Mouse (Mus musculus) neural tube, embryonic 14.5 days (tissue): ENCODE measurements around the gene Trim47. TPM values are rescaled to one million over a fixed set of nuclear protein-coding genes. Genes with fewer than 3 reads are reported as not detected.
"Not testable (repeated sequence)": the region's sequence is repeated elsewhere in the genome, so short reads cannot be mapped to it uniquely, and the experiment has no call there.

Source experiments
- ATAC-seq: fragments of 200-750 bp; cut with Nextera tagmentation; 2 replicates; pipeline ENCODE4 v1.8.0; 2017; ENCODE audit warnings: low read depth, mild to moderate bottlenecking, moderate TSS enrichment, moderate library complexity
- H3K27ac ChIP-seq: fragments of 300-500 bp; sonication (generic); 2 replicates; pipeline ENCODE4 v1.5.1; 2014; ENCODE audit warnings: low read depth, mild to moderate bottlenecking, control low read depth, low read length, moderate library complexity, mixed read lengths
- H3K27me3 ChIP-seq: fragments of 300-500 bp; sonication (generic); 2 replicates; pipeline ENCODE4 v1.6.1; 2014; ENCODE audit warnings: low read length; ENCODE audit not compliant: control insufficient read depth, insufficient read depth
- H3K36me3 ChIP-seq: fragments of 300-500 bp; sonication (generic); 2 replicates; pipeline ENCODE4 v1.6.1; 2014; ENCODE audit warnings: low read length, mixed read lengths; ENCODE audit not compliant: control insufficient read depth, insufficient read depth
- H3K4me1 ChIP-seq: fragments of 300-500 bp; sonication (generic); 2 replicates; pipeline ENCODE4 v1.6.1; 2014; ENCODE audit warnings: low read length; ENCODE audit not compliant: control insufficient read depth, insufficient read depth
- H3K4me2 ChIP-seq: fragments of 300-500 bp; sonication (generic); 2 replicates; pipeline ENCODE4 v1.6.1; 2014; ENCODE audit warnings: mild to moderate bottlenecking, low read depth, low read length, control low read depth
- H3K4me3 ChIP-seq: fragments of 300-500 bp; sonication (generic); 2 replicates; pipeline ENCODE4 v1.5.1; 2014; ENCODE audit warnings: low read depth, low read length, control low read depth, mixed read lengths
- H3K9ac ChIP-seq: fragments of 300-500 bp; sonication (generic); replicated peaks from 2 replicates; pipeline ENCODE4 v1.6.1; 2014; ENCODE audit warnings: low read depth, mild to moderate bottlenecking, control low read depth, low read length, mixed read lengths
- H3K9me3 ChIP-seq: fragments of 300-500 bp; sonication (generic); 2 replicates; pipeline ENCODE4 v1.6.1; 2016; ENCODE audit warnings: low read length; ENCODE audit not compliant: control insufficient read depth
- WGBS: fragments of 180-500 bp; shearing (Covaris S2); extraction: QIAGEN DNeasy Blood & Tissue Kit; methylation state at CpG from one replicate; pipeline ENCODE4 v1.1.7; 2014; 5-methylcytosine and 5-hydroxymethylcytosine counted together
- polyA plus RNA-seq: library from polyadenylated mRNA; unstranded; fragments of >200 nt; fragmentation: Nextera tagmentation; extraction: Ambion mirVana; gene quantifications from 2 replicates; pipeline ENCODE4 v1.2.1, GENCODE M21; 2014

The Trim47 gene
- polyA plus RNA-seq, 1 experiment from 2014 or later, result 3.5 TPM

GRCm38 (mm10) chr11:116098711-116099460 lies 28.1 kb downstream of the Trim47 start:
- ATAC-seq, result no peak
- Histone ChIP-seq H3K9ac (no peak overlapping the region), H3K4me2 (no peak overlapping the region), H3K27ac (no peak overlapping the region), H3K9me3 (no peaks in the 10 kb centered on the region), H3K4me1 (no peaks in the 10 kb centered on the region), H3K27me3 (no peaks in the 10 kb centered on the region), H3K36me3 (no peaks in the 10 kb centered on the region), H3K4me3 (no peak overlapping the region)
- WGBS, result 74% methylated on average over 14 of the region's 14 CpGs

- Histone ChIP-seq H3K9me3 (no peaks in the 10 kb centered on the region), H3K27ac (no peak overlapping the region), H3K36me3 (no peaks in the 10 kb centered on the region), H3K4me1 (no peaks in the 10 kb centered on the region), H3K4me2 (no peak overlapping the region), H3K27me3 (no peaks in the 10 kb centered on the region), H3K9ac (no peak overlapping the region), H3K4me3 (no peak overlapping the region)
- no peak for ATAC-seq
- 87% methylated on average over 5 of the region's 5 CpGs for WGBS
Measured at GRCm38 (mm10) chr11:116096213-116097108, 30.5 kb downstream of the Trim47 start.

GRCm38 (mm10) chr11:116095573-116095972 lies 31.4 kb downstream of the Trim47 start:
- Histone ChIP-seq H3K27ac (no peak overlapping the region), H3K4me2 (no peak overlapping the region), H3K4me3 (no peak overlapping the region), H3K27me3 (no peaks in the 10 kb centered on the region), H3K9me3 (no peaks in the 10 kb centered on the region), H3K36me3 (no peaks in the 10 kb centered on the region), H3K4me1 (no peaks in the 10 kb centered on the region), H3K9ac (no peak overlapping the region)
- 77% methylated on average over 3 of the region's 3 CpGs for WGBS
- ATAC-seq, result no peak

GRCm38 (mm10) chr11:116093771-116094565 lies 33.0 kb downstream of the Trim47 start:
- H3K9ac ChIP-seq, result no peak overlapping the region
- WGBS, result 71% methylated on average over 16 of the region's 16 CpGs
- no peak overlapping the region for H3K4me2 ChIP-seq
- no peak for ATAC-seq
- H3K4me3 ChIP-seq, result no peak overlapping the region
- no peaks in the 10 kb centered on the region for H3K4me1 ChIP-seq
- H3K9me3 ChIP-seq, result no peaks in the 10 kb centered on the region
- no peak overlapping the region for H3K27ac ChIP-seq
- no peaks in the 10 kb centered on the region for H3K27me3 ChIP-seq
- H3K36me3 ChIP-seq, result no peaks in the 10 kb centered on the region

- WGBS, result 89% methylated on average over 6 of the region's 6 CpGs
- H3K36me3 ChIP-seq, H3K27ac ChIP-seq, H3K9ac ChIP-seq, H3K4me1 ChIP-seq, ATAC-seq, H3K4me3 ChIP-seq, H3K9me3 ChIP-seq, H3K27me3 ChIP-seq, H3K4me2 ChIP-seq: not testable (repeated sequence)
Measured at GRCm38 (mm10) chr11:116092959-116093358, 34.1 kb downstream of the Trim47 start.

GRCm38 (mm10) chr11:116091591-116091990 lies 35.4 kb downstream of the Trim47 start:
- WGBS, result 85% methylated on average over 6 of the region's 6 CpGs
- H3K27me3 ChIP-seq, result no peaks in the 10 kb centered on the region

GRCm38 (mm10) chr11:116089545-116089944 lies 37.5 kb downstream of the Trim47 start:
- H3K9ac ChIP-seq, result no peak overlapping the region
- no peak overlapping the region for H3K27ac ChIP-seq
- H3K4me1 ChIP-seq, result peaks cover 8% of the 10 kb centered on the region
- no peaks in the 10 kb centered on the region for H3K36me3 ChIP-seq
- H3K4me2 ChIP-seq, result no peak overlapping the region
- H3K9me3 ChIP-seq, result no peaks in the 10 kb centered on the region
- H3K27me3 ChIP-seq, result no peaks in the 10 kb centered on the region
- H3K4me3 ChIP-seq, result no peak overlapping the region
- 90% methylated on average over 6 of the region's 6 CpGs for WGBS
- no peak for ATAC-seq

More at GRCm38 (mm10) chr11:116091591-116091990, 35.4 kb downstream of the Trim47 start:
- ATAC-seq, result no peak
- Histone ChIP-seq H3K9ac (no peak overlapping the region), H3K36me3 (no peaks in the 10 kb centered on the region), H3K27ac (no peak overlapping the region), H3K4me2 (no peak overlapping the region), H3K4me1 (no peaks in the 10 kb centered on the region), H3K4me3 (no peak overlapping the region), H3K9me3 (no peaks in the 10 kb centered on the region)

GRCm38 (mm10) chr11:116088741-116089394 lies 38.1 kb downstream of the Trim47 start:
- peaks cover 8% of the 10 kb centered on the region for H3K4me1 ChIP-seq
- H3K4me2 ChIP-seq, result no peak overlapping the region
- WGBS, result 89% methylated on average over 11 of the region's 11 CpGs
- H3K36me3 ChIP-seq, result 0 out of 2 replicates have a peak, but pooled peaks cover 1% of the 10 kb centered on the region
- ATAC-seq, result no peak
- no peak overlapping the region for H3K27ac ChIP-seq
- no peak overlapping the region for H3K9ac ChIP-seq
- no peaks in the 10 kb centered on the region for H3K27me3 ChIP-seq
- H3K4me3 ChIP-seq, result no peak overlapping the region
- no peaks in the 10 kb centered on the region for H3K9me3 ChIP-seq
